Mouse (Mus musculus): ENCODE results near the gene Ppp4c.

Gene Ppp4c

DNA sequence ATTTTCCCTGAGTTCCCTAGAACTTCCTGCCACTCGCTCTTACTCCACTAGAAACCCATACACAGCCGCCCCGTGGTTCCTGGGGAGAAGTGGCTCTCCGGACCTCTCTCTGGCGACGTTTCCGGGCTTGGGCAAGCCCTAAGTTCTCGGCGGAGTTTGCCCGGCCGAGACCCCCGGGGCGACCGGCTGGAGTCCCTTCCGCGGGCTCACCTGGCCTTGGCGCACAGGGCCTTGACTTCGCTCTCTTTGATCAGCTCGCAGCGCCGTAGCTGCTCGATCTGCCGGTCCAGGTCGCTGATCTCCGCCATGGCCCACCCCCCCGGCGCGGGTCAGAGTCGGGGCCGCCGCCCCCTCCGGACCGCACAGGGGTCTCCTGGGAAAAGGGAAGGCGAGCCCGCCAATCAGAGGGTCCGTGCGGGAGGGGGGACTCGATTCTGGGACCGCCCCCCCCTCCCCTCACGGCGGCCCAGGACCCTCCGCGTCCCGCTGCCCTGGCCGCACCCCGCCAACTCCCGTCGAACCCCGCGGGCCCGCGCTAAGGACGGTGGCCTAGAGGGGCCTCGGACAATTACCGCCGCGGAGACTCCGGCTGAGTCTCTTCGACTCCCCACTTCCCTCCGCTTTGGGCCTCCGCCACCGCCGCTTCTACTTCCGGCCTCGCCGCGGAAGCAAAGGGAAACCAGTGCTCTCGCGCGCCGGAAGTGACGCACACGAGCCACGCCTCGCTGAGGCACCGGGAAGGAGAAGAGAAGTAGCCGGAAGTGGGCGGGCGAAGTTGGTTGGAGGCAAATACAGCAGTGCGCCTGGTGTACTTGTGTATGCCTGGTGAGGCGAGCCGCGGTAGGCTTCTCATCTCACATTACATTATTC, at the start of gene Ppp4c:
Gene Ppp4c (minus strand): TSS at position 646 of the 870 bp plus-strand sequence.
- peak; percentile 98 for DNase-seq (ENCODE audit: low spot score)

DNA sequence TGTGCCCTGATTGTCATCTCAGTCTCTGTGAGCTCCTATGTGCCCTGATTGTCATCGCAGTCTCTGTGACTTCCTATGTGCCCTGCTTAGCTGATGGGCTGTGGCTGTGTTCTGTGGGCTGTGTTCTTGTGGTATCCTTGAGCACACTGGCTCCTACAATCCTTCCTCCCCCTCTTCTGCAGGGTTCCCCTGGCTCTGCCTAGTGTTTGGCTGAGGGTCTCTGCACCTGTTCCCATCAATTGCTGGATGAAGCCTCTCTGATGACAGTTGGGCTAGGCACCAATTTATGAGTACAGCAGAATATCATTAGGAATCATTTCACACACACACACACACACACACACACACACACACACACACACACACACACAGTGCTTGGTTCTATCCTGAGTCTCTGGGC, 41.0 kb upstream of the Ppp4c start:
- no peak for DNase-seq (ENCODE audit: low spot score)

DNA sequence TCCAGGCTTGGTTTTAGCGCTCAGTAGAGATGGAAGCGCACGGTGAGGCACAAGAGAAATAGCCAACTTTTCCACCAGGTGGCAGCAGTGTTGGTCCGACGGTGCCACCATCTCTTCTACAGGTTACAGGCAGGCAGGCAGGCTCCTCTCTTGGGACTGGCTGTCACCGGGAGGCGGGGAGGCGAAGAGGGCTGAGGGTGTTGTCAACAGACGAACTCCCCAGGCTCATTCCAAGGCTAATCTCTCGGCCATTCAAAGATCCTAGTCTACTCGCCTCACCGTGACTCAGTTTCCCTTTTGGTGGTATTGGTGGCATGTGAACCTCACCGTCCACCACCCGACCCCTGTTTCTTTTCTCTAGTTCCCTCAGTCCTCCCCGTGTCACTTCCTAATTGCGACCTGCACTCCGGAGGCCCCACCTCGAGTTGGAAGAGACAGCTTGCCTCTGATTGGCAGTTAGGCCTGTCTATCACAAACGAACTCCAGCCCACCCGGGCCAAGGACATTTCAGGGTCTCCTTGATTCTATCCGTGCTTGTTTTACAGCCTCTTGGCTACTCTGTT, 39.8 kb upstream of the Ppp4c start:
- peak; percentile 95 for DNase-seq (ENCODE audit: low spot score)

DNA sequence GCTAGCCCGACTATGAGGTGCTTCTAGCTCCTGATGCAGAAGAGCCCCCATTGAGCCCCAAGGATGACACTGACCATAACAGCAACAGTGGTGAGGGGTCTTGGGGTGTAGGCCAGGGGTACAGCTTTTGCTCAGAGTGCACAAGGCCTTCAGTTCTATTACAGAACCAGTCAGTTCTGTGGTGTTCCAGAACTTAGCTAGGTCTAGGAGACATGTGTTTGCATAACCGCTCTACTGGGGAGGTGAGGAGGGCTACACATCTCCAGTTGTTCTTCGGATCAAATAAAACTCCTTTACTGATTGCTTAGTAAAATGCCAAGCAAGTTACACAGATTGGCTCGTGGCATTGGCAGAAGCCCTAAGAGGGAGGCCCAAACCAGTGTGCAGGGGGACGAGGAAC, 39.2 kb upstream of the Ppp4c start, which contains the start of gene 4930451I11Rik:
Gene 4930451I11Rik (minus strand): TSS at position 101 of the 400 bp plus-strand sequence.
- DNase-seq (ENCODE audit: low spot score): no peak

DNA sequence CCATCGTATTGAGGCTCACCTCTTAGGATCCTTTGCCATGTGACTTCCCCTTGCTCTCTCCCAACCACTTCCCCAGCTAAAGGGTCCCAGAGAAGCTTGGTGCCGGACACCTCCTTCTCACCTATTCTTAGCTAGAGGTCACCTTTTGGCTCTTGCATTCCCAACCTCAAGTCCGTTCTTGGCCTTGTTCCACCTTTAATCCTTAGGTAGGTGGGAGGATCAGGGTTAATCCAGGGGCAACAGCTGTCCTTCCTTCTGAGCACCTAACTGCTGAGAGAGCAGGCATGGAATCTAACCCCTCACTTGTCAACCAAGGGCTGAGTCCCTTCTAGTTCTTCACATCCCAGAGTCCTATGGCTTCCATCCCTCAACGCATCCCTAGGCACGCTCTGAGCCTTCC, 33.7 kb upstream of the Ppp4c start:
- no peak for DNase-seq (ENCODE audit: low spot score)

DNA sequence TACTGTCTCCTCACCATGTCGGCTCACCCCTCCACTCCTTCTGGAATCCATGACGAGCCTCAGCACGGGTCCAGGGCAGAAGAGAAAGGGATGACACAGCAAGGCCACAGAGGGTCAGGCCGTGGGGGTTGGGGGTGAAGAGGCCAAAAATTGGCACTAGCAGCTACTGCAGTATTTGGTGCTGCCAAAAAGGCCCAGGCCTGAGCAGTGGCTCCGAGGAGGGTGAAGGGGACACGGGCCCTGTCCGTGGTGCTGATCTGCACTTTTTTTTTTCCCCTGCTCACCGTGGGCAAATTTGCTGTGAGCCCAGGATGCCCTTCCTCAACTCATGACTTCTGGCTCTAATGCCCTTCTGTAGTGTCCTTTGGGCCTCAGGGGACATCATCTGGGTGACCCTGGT, 33.1 kb upstream of the Ppp4c start:
- peak; percentile 54 for DNase-seq (ENCODE audit: low spot score)

DNA sequence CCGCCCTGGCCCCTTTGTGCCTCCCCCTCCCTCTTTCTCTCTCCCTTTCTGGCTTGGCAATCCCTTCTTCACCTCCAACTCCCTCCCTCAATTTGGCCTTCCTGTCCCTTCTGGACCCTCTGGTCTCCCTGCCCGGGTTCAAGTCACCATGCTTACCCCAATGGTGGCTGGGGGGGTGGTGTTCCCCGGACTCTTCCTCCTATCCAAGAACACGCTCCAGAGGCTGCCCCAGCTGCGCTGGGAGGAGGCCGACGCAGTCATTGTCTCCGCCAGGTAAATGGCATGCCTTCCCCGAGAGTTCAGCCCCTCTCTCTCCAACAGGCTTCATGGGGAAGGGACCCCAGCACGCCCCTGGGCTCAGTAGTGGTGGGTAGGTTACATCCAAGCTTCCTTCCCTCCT, 31.6 kb upstream of the Ppp4c start:
- no peak for DNase-seq (ENCODE audit: low spot score)

DNA sequence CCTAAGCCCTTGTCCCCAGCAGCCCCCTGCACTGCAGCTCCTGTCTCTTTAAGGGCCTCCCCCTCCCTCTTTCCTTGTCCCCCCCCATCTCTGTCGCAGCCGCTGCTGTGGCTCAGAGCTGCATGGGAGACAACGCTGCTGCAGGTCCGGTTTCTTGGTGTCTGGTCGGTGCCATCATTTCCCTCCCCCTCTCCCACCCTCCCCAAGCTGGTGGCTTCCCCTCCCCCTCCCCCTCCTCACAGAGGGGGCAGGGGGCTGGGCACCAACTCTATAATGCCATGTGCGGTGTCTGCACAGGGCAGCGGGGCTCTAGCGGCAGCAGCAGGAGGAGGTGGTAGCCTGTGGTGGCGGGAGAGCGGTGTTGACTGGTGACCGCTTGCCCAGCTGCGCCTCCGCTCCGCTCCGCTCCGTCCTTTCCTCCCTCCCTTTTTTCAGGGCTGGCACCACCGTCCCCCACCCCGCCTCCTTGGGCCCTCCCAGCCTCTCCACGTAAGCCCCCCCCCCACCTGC, 31.0 kb upstream of the Ppp4c start:
- DNase-seq (ENCODE audit: low spot score): peak; percentile 65

DNA sequence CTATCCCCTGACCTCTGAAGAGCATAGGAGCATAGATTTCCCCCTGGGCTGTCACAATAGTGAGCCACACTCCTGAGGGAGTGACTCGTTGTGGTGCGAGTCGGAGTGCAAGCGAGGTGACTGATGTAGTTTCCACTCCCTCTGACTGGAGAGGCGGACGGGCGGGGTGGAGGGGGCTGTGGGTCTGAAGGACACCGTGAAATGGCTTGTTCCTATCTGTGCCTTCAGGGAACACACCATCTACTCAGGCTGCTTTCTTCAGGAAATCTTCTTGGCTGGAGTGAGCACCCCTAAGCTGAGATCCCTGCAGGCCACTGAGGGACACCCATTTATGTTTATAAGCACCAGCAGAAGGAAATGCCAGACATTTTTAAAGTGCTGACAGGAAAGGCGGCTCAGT, 30.4 kb upstream of the Ppp4c start:
- DNase-seq (ENCODE audit: low spot score): no peak

DNA sequence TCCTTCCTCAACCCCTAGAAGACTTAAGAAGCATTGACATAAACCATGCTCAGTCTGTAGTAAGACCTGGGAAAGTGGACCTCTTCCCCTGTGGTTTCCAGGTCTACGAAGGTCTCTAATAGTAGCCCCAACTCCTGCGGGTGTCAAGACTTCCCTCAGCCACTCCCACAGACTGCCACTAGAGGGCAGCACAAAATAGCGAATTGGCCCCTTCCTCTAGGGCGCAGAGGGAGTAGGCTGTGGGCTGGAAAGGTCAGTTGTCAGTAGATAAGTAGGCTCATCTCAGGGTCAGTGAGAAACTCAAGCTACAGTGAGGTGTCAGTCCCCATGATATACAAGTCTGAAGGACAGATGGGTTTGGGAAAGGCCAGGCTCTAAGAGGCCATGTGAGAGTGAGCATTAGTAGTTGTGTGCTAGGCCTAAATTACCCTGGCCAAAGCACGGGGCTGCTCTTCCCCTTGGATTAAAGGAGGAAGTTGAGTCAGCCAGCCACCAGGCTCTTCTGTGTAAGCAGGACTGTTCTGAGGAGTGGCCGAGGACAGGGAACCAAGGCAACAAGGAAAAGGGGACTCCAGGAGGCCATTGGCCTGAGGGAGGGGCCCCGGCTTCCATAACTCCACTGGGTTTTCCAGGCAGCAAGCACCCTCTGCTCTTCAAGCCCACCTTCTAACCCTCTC, 29.7 kb upstream of the Ppp4c start:
- peak; percentile 94 for DNase-seq (ENCODE audit: low spot score)

DNA sequence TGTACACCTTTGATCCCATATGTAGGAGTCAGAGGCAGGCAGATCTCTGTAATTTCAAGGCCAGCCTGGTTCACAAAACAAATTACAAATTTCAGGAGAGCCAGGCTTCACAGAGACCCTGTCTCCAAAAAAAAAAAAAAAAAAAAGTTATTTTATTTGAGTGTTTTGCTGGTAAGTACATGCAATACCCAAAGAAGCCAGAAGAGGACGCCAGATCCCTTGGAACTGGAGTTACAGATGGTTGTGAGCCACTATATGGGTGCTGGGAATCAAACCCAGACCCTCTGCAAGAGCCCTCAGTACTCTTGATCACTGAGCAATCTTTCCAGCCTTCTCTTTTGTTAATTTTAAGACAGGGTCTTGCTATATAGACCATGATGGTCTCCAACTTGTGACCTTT, 26.5 kb upstream of the Ppp4c start:
- no peak for DNase-seq (ENCODE audit: low spot score)

DNA sequence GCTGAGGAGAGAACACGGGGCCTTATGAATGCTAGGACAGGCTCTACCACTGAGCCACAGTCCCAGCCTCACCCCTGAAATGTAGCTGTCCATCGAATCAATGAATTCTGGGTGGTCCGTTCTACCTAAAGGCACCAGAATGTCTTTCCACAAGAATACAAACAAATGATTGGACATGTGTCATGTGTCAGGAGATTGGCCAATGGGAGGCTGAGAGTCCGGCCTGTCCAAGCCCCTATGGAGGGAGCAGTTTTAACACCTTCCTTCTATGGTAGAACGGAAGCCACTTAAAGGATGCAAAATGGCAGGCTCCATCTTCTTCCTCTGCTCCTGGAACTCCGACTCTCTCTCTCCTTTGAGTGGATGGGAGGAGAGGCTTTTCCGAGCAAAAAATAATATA, 25.3 kb upstream of the Ppp4c start:
- DNase-seq (ENCODE audit: low spot score): no peak

DNA sequence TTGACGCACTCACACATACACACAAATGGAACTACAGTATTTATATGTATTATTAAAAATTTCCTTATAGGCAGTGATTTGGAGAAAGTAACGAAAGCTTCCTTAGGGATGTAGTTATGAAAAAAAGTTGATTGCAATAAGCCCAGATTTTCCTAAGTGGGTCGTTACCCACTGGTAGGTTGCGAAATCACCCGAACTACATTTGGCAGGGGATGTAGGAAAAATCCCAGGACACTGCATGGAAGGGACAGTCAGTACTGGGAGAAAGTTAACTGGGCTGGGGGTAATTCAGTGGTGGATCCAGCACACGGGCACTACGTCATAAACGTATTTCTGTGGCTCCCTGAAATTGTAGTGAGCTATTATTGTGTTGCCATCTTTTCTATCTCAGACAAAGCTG, 24.2 kb upstream of the Ppp4c start:
- no peak for DNase-seq (ENCODE audit: low spot score)

DNA sequence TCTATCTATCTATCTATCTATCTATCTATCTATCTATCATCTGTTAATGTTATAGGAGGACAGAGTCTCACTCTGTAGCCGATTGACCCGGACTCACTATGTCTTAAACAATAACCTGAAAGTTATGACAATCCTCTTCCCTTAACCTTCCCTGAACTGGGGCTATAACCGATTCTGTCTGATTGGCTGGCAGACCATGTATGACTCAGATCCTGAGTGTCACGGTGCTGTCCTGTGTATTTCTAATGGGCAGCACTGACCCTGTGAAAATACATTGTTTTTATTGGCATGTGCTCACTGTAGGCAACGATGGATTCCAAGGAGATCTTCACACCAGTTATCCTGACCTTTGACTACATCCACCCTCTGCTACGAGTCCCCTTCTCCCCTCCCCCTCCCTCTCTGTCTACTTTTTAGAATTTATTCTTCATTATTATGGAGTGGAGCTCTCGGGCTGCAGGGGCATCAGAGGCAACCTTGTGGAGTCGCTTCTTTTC, 23.5 kb upstream of the Ppp4c start:
- no peak for DNase-seq (ENCODE audit: low spot score)

DNA sequence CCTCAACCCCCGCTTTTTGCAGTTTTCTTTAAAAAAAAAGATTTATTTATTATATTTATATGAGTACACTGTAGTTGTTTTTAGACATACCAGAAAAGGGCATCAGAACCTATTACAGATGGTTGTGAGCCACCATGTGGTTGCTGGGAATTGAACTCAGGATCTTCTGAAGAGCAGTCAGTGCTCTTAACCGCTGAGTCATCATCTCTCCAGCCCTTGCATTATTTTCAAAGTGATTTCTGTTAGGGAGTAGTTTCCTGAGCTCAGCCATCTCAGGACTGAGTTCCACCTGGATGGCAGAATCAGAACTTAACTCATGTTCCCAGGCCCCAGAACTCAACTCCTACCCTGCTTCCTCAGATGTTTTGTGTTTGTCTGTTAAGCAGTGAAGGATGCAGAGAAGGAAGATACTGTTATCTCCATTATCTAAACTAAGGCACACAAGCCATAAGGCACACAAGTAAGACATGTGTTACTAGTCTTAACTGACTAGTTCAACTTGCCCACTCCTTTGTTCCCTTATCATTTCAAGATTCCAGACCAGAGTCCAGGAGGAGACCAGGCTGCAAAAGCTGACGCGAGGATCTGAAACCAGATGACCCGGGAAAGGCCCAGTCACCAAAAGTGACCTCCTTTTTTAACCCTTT, 17.6 kb upstream of the Ppp4c start:
- no peak for DNase-seq (ENCODE audit: low spot score)

DNA sequence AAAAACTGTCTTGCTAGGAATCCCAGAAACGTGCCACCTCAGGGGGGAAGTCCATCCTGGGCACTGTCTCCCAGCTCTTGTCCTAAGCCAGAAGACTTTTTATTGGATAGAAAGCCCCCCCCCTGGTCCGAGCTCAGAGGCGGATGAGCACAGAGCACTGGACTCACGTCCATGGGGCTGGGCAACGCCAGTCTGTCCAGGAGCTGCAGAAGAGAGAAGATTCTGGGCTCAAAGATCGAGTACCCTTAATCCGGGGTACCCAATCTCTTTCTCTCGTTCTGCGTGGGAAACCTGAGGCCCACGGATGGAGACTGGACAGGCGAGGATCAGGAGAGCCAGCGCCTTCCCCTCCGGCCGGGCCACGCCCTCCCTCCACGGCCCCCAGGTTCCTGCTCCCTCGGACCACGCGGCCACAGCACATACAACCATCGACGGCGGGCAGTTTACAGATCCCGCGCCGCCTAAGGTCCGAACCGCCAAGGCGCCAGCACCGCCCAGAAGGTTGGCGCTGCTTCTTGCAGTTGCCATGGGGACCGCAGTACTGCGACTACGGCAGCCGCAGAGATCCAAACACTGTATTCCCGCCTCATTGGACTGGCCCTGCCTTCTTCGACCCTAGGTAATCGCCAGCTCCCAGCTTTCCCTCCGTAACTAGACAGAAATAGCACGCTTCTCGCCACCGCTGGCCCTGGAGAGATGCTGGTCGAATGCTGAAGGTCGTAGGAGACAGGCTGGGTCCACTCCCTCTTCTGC, 16.6 kb upstream of the Ppp4c start:
- peak; percentile 91 for DNase-seq (ENCODE audit: low spot score)

DNA sequence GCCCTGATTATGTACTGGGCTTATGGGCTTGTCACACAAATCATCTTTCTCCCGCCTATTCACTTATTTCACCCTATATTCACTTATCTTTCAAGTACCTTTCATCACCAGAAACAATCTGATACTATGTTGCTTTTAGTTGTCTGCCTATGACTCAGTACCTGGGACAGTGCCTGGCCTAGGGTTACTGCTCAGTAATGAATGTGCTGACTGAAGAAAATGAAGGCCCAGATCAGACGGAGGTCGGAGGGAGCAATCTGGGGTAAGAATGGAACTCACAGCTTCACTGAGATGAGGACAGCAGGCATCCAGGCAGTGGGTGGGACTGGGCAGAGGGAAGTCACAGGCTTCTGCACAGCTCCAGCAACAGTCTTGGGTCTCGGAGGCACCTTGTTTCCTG, 15.1 kb upstream of the Ppp4c start:
- DNase-seq (ENCODE audit: low spot score): no peak

DNA sequence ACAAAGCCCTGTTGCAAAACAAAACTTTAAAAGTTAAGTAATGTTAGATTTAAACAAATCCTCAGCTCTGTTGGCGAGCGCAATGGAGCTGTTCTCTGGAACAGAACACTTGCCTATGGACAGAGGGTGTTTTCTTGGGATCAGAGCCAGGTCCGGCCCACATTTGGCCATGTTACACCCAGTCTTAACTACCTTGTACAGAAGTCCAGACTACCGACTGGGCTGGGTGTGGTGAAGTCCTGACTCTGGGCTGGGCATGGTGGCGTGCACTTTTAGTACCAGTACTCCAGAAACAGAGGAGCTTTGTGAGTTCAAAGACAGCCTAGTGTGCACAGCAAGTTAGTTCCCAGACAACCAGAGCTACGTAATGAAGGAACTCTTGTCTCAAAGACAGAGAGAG, 14.7 kb upstream of the Ppp4c start:
- no peak for DNase-seq (ENCODE audit: low spot score)

DNA sequence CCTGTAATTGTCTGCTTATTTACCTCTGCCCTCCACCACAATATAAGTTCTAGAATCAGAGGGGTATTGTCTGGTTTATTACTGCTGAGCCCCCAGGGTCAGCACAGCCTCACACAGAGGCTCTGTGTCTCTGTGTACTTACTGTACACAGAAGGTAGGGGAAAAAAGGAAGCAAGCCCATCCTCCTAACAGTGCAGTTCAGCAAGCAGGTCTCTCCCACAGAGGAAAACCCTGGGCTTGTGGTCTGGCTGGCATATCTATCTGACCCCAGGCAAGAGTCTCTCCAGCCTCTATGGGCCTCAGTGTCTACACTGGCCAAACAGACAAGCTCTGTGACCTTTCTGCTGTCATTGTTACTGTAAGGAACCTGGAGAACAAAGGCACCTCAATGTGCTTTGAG, 11.5 kb upstream of the Ppp4c start:
- DNase-seq (ENCODE audit: low spot score): no peak

DNA sequence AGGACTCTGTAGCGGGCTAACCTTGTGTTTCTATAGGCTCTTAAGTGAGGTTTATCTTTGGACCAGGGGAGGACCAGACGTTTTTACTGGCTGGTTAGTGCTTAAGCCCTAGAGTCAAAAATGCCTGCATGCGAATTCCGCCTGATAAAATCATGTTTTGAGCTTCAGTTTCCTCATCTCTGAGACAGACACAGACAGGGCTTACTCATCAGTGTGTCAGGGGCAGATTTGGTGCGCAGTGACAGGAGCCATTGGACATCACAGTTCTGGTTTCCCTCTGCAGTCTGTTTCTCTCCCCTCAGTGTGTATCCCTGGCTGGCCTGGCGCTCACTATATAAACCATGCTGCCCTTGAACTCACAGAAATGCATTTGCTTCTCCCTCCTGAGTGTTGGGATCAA, 10.9 kb upstream of the Ppp4c start:
- no peak for DNase-seq (ENCODE audit: low spot score)

DNA sequence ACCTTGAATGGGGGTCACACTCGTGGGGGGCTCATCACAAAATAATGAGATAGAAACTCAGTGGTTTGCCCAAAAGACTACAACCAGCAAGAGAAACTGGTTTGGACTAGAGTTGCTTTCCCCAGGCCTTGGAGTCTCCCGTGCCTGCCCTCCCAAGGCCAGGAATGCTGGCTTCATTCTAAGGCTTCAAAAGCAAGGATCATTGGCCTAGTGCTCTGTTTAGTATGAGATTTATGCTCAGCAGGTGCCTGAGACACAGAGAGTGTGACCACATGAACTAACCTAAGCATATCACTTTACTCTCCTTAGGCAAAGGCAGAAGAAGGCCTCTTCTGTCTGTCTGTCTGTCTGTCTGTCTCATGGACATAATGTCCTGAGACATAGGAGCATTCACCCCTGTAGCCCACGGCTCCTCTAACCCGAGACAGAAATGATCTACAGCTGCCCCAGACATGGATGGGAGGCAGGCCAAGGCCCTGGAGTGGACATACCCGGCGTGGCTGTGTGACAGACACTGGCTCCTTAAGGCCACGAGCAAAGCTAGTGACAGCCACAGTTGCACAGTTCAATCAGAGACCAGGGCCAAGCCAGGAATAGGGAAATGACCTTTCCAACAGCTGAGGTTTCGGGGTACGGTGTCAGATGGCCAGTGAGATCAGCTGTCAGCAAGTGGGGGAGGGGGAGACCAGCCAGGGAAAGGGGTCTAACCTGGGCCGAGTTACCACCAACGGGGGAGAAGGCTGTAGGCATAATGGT, 10.0 kb upstream of the Ppp4c start:
- DNase-seq (ENCODE audit: low spot score): no peak
